ENCODE assay signal across 12 mouse cellular contexts in the genomic region with DNA sequence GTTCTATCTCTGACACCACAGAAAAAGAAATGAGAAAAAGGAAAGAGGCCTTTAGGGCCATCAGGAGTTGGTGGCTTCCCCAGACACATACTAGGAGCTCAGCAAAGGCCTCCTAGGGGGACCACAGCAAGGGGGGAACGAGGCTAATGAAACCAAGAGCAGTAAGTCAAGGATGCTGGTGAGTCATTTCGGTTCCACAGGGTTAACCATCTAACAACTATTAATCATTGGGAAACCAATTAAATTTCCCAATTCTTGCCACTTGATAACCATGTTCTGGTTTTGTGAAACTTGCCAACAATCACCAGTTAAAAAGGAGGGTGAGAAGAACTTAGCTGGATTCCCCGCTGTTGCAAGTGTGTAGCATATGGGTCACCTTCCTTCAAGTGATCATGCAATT.
"Had no signal": no experiment of that assay in that cellular context is flagged by ENCODE, and none has a peak within 500 bp of the region (broad histone marks: within the 10 kb centered on the region; RNA-seq: fewer than 3 reads in every experiment).

No protein-coding gene starts in this region.

- DNase-seq: kidney, adult 8-10 months; kidney, postnatal 10 days; retina, postnatal 1 day; right cerebral cortex, postnatal 14 days; thymus, postnatal 36 days had no signal

- H3K9ac ChIP-seq: limb, embryonic 15.5 days; liver, embryonic 12.5 days; lung, embryonic 15.5 days; midbrain, embryonic 13.5 days; neural tube, embryonic 12.5 days; stomach, embryonic 15.5 days had no signal

- H3K27me3 ChIP-seq: limb, embryonic 15.5 days; liver, embryonic 12.5 days; lung, embryonic 15.5 days; midbrain, embryonic 13.5 days; neural tube, embryonic 12.5 days; stomach, embryonic 15.5 days had no signal

- H3K4me2 ChIP-seq: limb, embryonic 15.5 days; liver, embryonic 12.5 days; lung, embryonic 15.5 days; midbrain, embryonic 13.5 days; neural tube, embryonic 12.5 days; stomach, embryonic 15.5 days had no signal

- H3K36me3 ChIP-seq: limb, embryonic 15.5 days; liver, embryonic 12.5 days; lung, embryonic 15.5 days; midbrain, embryonic 13.5 days; neural tube, embryonic 12.5 days; stomach, embryonic 15.5 days had no signal

- H3K4me1 ChIP-seq: limb, embryonic 15.5 days; midbrain, embryonic 13.5 days; neural tube, embryonic 12.5 days; stomach, embryonic 15.5 days had no signal

- ATAC-seq: liver, embryonic 12.5 days; midbrain, embryonic 13.5 days had no signal

- H3K4me3 ChIP-seq: left cerebral cortex, adult 2 months; limb, embryonic 15.5 days; liver, embryonic 12.5 days; lung, embryonic 15.5 days; midbrain, embryonic 13.5 days; neural tube, embryonic 12.5 days; stomach, embryonic 15.5 days had no signal

- H3K27ac ChIP-seq: left cerebral cortex, adult 2 months; limb, embryonic 15.5 days; liver, embryonic 12.5 days; lung, embryonic 15.5 days; midbrain, embryonic 13.5 days; neural tube, embryonic 12.5 days; stomach, embryonic 15.5 days had no signal

- H3K9me3 ChIP-seq: limb, embryonic 15.5 days; liver, embryonic 12.5 days; lung, embryonic 15.5 days; midbrain, embryonic 13.5 days; neural tube, embryonic 12.5 days; stomach, embryonic 15.5 days had no signal
